Mouse (Mus musculus) thymus, adult 2 months (tissue): ENCODE results near the gene Agap2.

Experiments used
- CTCF ChIP-seq: fragments of 200-500 bp; IDR thresholded peaks from 2 replicates; pipeline ENCODE4 v1.5.1; 2012; ENCODE audit warnings: mild to moderate bottlenecking, control low read depth, low read length, moderate library complexity, borderline replicate concordance; ENCODE audit not compliant: control insufficient read depth, poor library complexity, insufficient read depth; ENCODE audit errors: extremely low read depth
- POLR2A ChIP-seq: fragments of 200-500 bp; IDR thresholded peaks from 2 replicates; pipeline ENCODE4 v1.6.1; 2012; ENCODE audit warnings: mild to moderate bottlenecking, low read length, control low read depth, moderate library complexity; ENCODE audit not compliant: control insufficient read depth, poor library complexity, insufficient read depth; ENCODE audit errors: extremely low read depth

DNA sequence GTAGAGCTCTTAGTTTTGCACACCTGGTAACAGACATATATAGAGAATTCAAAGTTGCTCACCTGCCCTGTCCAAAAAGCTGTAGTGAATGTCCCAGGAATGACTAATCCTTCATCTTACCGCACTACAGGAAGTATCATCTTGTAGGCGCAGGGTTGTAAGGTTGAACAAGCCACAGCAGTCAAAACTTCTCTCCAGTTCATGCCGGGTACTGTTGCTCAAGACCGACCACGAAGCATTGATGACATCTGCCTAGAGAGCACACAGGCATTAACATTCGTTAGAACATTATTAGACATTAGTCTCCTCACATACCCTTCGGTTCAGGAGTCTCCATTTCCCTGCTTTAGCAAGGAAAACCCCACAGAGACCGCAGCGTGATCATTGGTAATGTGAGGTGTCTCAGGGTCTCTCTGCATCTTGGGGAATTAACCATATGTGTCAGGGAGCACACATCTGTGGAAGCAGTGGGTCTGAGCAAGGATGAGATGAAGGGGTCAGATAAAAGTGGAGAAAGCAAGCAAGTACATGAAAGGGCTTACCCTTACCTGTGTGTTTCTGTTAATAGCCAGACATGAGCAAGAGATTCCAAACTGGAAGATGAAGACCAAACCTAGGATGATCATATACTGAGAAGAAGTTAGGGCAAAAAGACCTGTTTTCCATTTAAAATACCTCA lies 6.6 kb upstream of the Agap2 start:
- TF ChIP-seq CTCF (no peak), POLR2A (no peak)
